Mouse (Mus musculus): ENCODE measurements around the gene Cldn2. TPM values are rescaled to one million over a fixed set of nuclear protein-coding genes. Genes with fewer than 3 reads are reported as not detected.
A peak's percentile ranks its signal among the peaks of the same experiment; 100 is the strongest.

Cldn2 gene
- total RNA-seq, 2 experiments from 2014 or later: 1.4 TPM

DNA sequence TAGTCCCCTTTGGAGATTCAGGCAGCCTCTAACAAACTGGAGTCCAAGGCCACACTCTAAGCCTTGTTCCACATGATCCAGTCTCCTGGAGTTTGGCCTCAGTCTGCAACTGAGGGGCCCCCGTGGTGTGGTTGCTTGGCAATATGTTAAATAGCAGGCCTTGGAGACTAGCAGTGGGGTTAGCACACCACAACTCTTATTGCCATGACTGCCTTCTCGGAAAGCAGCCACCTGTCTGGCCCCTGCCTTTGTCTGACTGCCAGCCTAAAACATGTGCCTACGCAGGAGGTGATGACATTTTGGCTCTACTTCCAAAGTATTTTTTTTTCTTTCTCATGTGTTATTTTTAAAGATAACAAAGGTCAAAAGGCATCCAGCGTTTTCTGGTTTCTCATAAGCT lies 7.5 kb downstream of the Cldn2 start:
- DNase-seq: peak; percentile 14

DNA sequence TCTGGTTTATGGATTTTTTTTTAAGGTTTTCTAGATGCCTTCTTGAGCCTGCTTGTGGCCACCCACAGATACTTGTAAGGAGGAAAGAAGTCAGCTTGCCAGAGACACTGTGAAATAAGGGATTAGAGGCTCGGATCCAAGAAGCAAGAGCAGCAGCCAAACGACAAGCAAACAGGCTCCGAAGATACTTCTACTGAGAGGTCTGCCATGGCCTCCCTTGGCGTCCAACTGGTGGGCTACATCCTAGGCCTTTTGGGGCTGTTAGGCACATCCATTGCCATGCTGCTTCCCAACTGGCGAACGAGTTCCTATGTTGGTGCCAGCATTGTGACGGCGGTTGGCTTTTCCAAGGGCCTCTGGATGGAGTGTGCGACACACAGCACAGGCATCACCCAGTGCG lies 7.9 kb downstream of the Cldn2 start:
- DNase-seq: no peak

- no peak for DNase-seq
These were observed 12.1 kb downstream of the Cldn2 start for GRCm38 (mm10) chrX:139812636-139813298.

- DNase-seq: no peak
These were observed 12.8 kb downstream of the Cldn2 start for GRCm38 (mm10) chrX:139813299-139814002.

DNA sequence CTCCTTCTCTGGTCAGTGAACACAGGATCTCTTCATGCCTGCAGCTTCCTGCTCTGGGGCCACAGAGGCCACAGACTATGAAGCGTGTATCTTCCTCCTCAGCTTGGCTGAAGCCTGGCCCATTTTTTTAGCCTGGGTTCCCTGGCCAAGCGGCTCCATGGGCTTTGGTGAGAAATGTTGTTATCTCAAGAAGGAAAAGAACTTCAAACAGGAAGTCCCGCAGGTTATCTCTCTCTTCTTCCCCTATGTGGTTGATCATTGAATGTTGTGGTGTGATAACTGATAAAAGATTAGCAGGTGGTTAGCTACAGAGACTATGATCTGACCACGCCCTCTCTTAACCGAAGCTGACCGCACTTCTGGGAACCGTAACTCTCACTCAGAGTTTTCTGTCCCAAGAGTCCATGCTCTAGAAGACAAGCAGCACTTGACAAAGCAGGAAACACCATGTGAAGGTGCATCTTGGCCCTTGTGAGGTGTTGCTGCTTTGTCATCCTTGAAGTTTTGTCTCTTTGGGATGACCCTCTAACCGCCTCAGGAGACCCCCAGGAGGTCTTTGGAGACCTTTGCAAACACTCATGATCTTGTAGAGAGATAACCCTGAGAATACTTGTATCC lies 13.5 kb downstream of the Cldn2 start:
- DNase-seq: no peak

- DNase-seq: no peak
These were observed 14.6 kb downstream of the Cldn2 start for GRCm38 (mm10) chrX:139815201-139815600.

- no peak for DNase-seq
These were observed 24.8 kb downstream of the Cldn2 start for GRCm38 (mm10) chrX:139825402-139825801.

DNA sequence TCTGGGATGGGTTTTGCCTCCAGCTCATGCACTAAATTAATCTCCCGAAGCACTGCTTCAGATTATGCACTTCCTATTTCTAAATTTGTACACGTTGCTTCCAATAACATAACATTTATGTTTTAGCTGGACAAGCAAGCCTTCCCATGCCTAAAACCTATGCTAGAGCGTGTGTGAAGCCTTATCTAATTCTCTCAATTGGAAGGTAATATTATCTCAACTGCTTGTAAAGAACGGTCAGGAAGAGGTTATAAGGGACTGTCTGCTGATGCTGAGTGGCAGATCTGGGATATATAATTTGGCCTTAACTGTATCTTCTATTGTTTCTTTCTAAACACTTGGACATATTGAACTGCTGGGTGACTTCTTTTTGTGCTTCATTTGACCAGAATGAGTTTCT lies 26.3 kb downstream of the Cldn2 start:
- no peak for DNase-seq

GRCm38 (mm10) chrX:139828363-139829092 lies 27.9 kb downstream of the Cldn2 start:
- DNase-seq: no peak

DNA sequence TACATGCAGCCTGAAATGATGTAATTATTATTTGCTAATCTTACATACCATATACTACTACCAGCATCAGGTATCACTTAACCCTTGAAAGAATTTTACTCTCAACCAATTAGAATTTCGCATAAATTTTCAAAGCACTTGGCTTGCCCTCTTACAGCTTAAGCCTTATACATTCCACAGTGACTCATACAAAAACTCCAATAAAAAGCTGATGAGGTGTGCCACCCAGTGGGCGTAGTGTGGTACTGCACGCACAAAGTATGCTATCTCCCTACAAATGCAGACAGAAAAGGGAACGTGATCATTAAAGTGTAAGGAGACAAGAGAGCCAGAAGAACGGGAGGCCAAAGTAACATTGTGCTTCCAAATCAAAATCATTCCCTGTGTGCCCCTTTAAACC lies 31.8 kb downstream of the Cldn2 start:
- peak; percentile 49 for DNase-seq

GRCm38 (mm10) chrX:139839057-139839456 lies 38.4 kb downstream of the Cldn2 start:
- DNase-seq: no peak

- no peak for DNase-seq
These were observed 40.5 kb downstream of the Cldn2 start for GRCm38 (mm10) chrX:139841091-139841490.

- no peak for DNase-seq
These were observed 54.2 kb downstream of the Cldn2 start for GRCm38 (mm10) chrX:139854795-139855194.

GRCm38 (mm10) chrX:139859402-139859801 lies 58.8 kb downstream of the Cldn2 start:
- no peak for DNase-seq

Other genes with a start within 250 kb of the Cldn2 start
- 10 to 100 TPM; 21.1 to 33.0 TPM for gene Rnf128, start 237.5 kb upstream of the Cldn2 start, total RNA-seq (2021)
- gene Tbc1d8b, start 115.8 kb upstream of the Cldn2 start, total RNA-seq (2021): 1 to 10 TPM; 8.9 to 9.0 TPM
- not detected for gene Gm15013, start 86.3 kb upstream of the Cldn2 start, total RNA-seq (2021)
- not detected for gene Ripply1, start 18.5 kb upstream of the Cldn2 start, total RNA-seq (2021)
- 1 to 10 TPM; 9.6 to 10.0 TPM for gene Morc4, start 70.8 kb downstream of the Cldn2 start, total RNA-seq (2021)
- 1 to 10 TPM; 6.3 to 8.5 TPM for gene Rbm41, start 197.8 kb downstream of the Cldn2 start, total RNA-seq (2021)

All from adrenal gland, postnatal 10 days (tissue).